Mouse (Mus musculus) heart, adult 9 months (tissue): Measurements from ENCODE around the gene Nap1l5.

ENCODE experiments used
- DNase-seq, 2 experiments: peaks; one replicate each; pipeline ENCODE4 v3.0.0; 2022; ENCODE audit warnings: low spot score in 2 of 2

Gene Nap1l5

GRCm38 (mm10) chr6:58906852-58907261 lies at the start of gene Nap1l5:
TSS of gene Nap1l5 (minus strand) at chr6:58907076.
- DNase-seq: peak in 1 of 2 experiments; percentile 29

DNA sequence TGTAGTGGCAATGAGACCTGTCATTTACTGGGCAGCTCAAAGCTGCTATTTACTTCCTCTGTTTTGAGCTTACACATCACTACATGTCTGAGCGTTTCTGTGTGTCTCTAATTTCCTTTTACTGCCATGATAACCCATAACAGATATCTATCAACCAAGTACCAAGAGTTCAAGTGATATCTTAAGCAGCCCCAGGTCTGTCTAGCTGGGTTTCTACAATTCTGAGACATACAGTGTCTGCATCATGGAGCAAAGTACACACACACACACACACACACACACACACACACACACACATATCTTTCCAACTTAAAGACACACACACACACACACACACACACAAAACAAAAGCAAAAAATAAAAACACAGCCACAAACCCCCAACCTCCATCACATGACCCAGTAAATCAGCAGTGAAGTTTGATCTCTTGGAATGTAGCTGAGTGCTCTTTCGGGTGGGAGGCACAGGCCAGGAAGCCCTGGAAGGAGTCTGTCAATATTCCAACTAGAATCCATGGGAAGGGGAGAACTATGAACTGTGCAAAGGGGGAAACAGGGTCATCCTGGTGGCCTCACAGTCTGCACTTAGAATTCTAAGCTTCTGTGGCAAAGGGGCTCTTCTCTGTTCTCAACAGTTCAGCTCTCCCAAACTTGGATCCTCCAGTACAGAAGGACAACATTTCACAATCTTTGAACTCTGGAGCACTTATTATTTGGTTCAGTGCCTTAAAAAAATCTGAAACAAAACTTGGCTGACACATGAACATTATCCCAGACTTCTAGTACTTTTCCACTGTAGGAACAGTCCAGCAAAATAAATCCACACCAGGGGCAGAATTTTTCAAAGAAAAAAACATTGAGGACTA lies 44.5 kb upstream of the Nap1l5 start:
- peak; percentile 23 to 48 for DNase-seq

DNA sequence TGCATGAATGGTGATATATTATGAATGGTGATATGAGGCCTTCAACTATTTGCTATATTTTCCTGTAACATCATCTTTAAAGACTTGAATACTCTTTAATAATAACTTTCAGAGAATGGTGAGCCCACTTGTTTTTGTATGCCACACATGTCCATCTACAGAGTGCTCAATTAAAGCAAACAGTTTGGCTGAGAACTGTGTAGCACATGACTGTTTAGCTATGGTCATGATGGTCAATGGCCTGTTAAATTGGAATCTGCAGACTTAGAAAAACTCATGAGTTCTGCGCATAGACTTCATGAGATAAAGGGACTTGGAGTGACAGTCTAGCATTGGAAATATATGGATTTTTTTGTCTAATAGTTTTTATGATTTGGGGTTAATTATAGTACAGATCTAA lies 43.5 kb upstream of the Nap1l5 start:
- DNase-seq: no peak

DNA sequence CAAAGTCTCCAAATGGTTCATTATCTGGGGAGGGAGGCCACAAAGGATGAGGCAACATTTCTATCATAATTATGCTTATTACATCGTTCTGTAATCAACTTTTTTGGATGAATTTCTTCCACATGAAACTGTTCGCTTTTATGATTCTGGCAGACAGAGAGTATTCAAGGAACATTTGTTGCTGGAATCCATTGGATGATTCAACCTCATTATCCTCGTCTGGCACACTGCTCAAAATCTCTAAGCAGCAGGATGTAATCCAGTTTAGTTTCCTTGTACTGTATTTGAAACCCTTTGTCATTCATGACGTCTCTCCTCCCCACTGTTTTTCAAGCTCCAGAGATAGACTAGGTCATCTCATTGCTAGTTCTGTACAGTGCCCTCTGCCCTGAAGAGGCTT lies 40.0 kb upstream of the Nap1l5 start:
- no peak for DNase-seq

DNA sequence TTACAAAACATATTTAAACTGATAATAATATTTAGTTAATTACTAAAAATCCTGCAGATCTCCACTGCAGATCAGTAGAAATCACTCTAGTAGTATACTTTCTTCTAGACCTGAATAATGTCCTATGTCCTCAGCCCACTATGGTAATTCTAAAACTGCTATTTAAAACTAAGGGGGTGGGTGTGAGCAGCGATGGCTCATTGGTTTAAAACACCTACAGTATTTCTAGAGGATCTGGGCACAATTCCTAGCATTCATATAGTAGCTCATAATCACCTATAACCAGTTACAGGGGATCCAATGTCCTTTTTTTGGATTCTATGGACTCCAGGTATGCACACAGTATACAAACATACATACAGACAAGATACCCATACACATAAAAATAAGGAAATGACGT lies 39.4 kb upstream of the Nap1l5 start:
- DNase-seq: no peak

DNA sequence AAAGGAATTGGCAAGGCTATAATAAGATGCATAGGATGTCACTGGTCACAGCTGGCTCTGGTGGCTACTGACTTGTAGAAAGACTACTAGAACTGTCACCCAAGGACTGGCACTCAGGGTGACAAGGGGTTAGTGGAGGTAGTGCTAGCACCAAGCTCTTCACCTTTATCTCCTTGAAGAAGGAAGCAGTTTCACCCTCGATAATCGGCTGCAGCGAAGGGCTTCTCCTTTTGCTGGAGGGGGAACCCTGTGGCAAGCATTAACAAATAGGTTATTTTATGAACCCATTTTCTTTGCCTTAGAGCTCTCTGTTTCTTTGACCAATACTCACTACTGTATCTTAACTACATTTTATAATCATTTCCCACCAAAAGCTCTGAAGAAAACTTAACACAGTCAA lies 37.1 kb upstream of the Nap1l5 start:
- DNase-seq: no peak

DNA sequence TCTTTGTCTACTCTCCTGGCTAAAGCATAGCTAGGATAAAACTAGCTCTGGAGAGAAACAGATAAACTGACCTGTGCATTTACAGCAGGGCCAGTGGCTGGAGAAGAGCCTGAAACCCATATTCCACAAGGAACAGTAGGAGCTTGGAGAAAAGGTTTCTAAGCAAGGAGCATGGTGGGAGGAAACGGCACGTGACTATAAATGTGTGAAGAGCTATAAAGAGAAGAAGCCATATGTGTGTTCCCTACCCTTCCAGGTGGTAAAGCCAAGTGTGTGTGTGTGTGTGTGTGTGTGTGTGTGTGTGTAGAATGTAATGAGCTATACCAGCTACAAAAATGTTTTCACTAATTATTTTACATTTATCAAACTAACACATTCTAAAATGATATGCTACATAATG lies 35.4 kb upstream of the Nap1l5 start:
- no peak for DNase-seq

DNA sequence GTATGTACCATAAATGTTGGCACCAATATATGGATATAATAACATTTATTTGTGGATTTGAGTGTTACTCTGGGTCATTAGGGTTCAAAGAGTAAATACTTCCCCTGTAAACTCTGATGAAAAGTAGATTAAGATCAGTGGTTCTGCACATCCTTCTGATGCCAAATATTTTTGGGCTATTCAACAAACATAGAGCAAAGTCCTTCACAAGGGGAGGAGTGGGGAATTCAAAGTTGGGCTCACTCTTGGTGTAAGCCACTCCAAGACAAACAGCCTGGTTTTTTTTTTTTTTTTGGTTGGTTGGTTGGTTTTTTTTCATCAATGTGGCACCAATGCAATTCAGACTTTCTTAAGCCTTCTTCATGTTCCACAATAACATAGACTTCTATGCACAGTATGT lies 30.9 kb upstream of the Nap1l5 start:
- no peak for DNase-seq

- DNase-seq: no peak
These were observed 27.3 kb upstream of the Nap1l5 start for GRCm38 (mm10) chr6:58934144-58934543.

DNA sequence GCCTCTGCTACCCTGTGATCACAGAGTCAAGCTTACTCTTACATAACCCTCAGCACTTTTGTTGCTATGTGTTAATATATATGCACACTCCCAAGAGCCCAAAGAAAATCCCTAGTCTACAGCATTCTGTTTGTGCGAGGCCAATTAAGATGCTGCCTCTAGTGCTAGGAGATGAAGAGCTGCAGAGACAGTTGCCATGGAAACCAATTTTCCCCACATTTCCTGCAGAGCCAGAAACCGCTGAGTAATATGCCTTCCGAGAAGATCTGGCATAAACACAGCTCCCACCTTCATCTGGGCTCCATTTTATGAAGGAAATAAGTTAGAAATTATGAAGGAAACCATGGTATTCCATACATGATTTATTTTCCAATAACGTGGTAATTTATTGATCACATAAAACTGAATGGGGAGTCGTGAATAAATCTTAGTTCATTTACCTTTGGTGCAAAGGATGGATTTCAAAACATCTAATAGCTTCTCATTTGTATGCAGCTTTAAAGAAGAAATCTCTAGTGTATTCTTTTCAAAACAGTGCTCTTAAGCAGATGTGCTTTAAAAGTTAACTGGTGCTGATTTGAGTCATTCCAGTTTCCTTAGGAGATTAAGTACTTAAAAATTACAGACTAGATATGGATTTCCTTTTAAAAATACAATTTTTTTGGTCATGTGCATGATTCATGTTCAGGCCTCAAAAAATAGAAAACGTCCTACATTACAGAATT lies 26.5 kb upstream of the Nap1l5 start:
- DNase-seq: no peak

- no peak for DNase-seq
These were observed 25.8 kb upstream of the Nap1l5 start for GRCm38 (mm10) chr6:58932515-58933188.

DNA sequence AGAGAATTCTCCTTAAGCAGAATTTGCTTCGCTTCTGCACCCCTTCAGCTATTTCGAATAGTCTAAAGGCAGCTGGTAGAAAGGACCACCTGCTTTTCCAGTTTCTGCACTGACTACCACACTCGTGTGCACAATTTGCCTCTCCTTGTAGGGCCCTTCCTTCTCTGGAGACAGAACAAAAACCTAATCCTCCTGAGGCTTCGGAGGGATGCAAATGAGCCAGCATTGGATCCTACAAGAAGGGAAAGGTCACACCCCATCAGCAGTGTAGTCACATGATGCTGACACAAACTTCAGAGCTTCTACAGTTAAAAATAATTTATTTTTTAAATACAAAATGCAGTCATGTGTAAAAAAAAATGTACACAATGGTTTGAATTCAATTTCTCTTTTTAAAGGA lies 24.3 kb upstream of the Nap1l5 start:
- DNase-seq: no peak

DNA sequence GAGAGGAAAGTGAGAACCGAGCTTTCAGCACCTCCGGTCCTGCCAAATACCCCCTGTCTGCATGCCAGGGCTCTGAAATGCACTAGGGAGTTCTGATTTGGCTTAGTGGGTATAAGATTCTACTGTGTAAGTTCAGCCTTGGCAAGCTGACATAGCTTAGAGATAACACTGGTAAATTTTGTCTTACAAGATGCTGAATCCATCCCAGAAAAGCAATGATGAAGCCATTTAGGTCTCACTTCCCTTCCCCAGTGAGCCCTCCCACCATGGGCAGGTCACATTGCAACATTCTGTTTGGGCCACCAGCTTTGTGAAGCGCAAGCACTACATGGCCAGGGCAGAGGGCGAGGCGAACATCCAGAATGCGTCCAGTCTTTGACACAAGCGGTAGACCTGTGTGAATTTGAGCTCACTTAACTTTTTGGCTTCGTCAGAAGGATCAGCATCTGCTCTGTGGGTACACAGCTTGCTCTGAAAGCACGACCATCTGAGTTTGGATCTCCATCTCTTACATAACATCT lies 23.1 kb upstream of the Nap1l5 start:
- peak; percentile 70 to 82 for DNase-seq

DNA sequence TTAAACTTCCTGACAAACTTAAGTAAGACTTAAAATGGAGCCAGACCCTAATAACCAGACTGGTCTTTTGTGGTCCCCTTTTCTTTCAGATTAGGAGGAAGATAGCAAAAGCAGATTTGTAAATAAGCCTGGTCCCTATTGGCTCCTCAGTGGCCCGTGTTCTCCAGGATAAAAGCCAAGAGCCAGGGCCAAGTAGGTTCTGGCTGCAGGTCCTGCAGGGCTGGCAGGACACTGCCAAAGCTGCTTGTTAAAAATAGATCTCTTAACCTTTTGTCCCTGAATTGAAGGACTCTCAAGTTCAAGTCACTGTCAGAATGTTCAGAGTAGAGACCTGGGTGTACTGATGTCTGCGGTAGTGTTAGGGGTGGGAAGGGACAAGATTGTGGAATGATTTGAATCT lies 21.0 kb upstream of the Nap1l5 start:
- DNase-seq: peak; percentile 75 to 77

DNA sequence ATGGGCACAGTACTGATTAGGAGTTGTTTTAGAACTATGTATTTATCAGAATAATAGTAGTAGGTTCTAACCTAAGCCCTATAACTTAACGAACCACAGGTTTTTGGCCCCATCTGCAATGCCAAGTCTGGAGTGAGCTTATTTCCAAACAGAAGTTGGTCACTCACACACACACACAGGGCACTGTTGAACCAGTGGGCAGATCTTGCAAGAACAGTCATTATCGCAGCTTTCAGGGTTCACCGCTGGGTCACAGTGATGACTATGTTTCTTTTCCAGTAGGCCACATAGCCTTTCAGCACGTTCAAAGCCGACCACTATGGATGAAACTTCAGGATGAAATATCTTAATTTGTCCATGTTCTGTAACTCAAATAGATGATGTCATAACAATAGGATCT lies 15.6 kb upstream of the Nap1l5 start:
- no peak for DNase-seq

- no peak for DNase-seq
These were observed 14.7 kb upstream of the Nap1l5 start for GRCm38 (mm10) chr6:58921623-58922022.

GRCm38 (mm10) chr6:58920735-58921134 lies 13.9 kb upstream of the Nap1l5 start:
- DNase-seq: no peak

DNA sequence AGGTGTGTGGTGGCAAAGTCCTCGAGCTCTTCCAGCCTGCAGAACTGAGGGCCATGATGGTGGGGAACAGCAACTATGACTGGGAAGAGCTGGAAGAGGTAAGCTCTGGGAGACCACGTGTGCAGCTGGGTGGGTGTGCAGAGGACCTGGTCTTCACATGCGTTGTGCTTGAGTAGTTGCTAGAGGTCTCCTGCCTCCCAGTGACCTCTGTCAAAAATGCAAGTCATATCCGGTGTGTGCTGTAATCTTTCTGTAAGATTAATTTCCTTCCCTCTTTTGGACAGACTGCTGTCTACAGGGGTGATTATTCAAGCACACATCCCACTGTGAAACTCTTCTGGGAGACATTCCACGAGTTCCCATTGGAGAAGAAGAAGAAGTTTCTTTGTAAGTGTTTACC lies 9.6 kb upstream of the Nap1l5 start:
- no peak for DNase-seq

DNA sequence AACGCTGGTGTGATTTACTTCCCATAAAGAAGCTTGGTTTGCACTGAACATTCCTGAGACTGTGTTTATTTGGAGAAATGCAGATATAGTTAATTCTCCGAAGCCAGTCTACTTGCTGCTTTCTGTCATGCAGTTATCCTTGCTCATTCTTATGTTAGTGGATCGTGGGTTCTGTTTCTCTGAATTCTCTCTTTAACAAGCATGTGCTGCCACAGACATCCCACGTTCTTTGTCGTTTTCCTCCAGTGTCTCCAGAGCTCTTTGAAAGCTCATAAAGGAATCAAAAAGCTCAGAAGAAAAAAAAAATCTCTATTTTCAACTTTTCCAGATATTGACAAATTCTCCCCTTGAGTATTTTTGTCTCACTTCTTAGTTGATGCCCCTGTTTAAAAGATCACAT lies 7.1 kb upstream of the Nap1l5 start:
- no peak for DNase-seq

DNA sequence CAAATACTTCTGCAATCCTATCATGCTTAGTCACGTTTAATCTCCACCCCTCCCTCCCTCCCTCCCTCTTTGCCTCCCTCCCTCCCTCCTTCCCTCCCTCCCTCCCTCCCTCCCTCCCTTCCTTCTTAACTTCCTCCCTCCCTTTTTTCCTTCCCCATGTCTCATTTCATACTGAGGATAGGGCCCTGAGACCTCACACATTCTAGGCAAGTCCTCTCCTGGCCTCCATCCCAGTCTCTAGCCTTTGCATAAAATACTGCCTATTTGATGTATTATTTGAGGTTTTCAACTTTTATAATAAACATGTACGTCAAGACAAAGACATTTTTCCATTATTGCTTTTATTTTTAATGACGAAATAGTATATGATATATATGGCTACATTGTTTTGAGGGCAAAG lies 6.7 kb upstream of the Nap1l5 start:
- DNase-seq: no peak

DNA sequence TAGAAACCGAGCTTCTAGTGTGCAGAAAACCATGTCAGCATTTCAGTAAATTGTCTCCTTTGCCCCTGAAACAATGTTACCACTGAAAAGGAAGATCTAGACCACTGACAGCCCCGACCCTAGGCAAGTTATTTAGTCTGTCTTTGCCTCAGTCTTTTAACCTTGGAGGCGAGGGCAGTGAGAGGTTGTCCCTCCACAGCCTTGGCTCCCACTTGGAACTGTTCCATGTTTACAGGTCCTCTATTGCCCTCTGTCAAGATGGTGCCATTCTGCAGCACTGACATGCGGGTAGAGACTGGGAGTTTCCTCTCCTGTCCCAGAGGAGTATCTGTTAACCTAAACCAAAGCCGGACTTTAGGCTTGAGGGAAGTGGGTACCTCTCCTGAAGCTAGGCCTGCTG lies 6.0 kb upstream of the Nap1l5 start:
- no peak for DNase-seq

DNA sequence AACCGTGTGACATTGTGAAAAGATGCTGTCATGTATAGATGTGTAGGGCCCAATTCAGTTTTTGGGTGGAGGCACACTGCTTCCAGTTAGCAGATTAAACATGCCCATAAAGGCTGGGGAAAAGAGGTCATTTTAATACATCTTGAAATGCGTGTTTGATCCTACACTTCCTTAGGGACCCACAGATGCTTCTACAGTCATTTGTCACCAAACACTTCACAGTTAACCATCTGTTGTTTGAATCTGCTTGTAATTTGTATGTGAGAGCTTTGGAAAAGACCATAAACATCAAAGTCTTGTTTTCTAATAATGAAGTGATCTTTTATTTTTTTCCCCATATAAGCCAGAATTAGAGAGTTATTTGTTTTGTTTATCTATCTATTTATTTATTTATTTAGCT lies 915 bp upstream of the Nap1l5 start:
- DNase-seq: no peak
